Mouse (Mus musculus): ENCODE data around the gene Mboat1. TPM values are rescaled to one million over a fixed set of nuclear protein-coding genes. Genes with fewer than 3 reads are reported as not detected.

The Mboat1 gene
- polyA plus RNA-seq, 1 experiment from 2014 or later = 18.3 TPM

DNA sequence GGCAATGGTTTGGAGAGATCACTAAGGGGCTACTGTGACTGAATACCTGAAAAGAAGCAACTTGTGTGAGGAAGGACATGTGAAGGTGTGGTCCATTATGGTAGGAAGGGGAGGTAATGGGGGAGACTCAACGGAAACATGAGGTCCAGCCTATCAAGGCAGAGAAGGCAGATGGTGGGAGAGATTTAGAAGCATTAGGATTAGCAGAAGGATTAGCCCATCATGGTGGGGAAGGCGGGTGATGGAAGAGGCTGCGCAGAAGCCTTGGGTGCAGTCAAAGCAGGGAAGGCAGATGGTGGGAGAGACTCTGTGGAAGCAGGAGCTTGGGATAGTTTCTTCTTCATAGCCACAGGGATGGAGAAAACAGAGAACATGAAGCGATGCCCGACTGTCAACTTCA, 5.7 kb downstream of the Mboat1 start:
- ATAC-seq (no peak), DNase-seq (ENCODE audit: low read depth, low spot score) (no peak)
- no peak for TF ChIP-seq CTCF (IDR thresholded peaks at IDR 0.05)
- CTCF ChIA-PET = no interaction called here
- in situ Hi-C loops (cut with MboI; ENCODE audit: low pct_unique_long_range_greater_than_20kb) = no loop called here
- POLR2A ChIA-PET = no interaction called here
- H3K27me3 ChIP-seq = no peaks in the 10 kb centered on the region

GRCm38 (mm10) chr13:30146468-30146867, 10.2 kb downstream of the Mboat1 start:
- CTCF ChIA-PET = interaction anchor here (1.0 to 1.6 kb wide), 2 partner anchors 42 to 104 kb away, joined by 3 read pairs; no protein-coding TSS in a partner anchor
- DNase-seq (ENCODE audit: low read depth, low spot score) = peak; percentile 69
- in situ Hi-C loops (cut with MboI; ENCODE audit: low pct_unique_long_range_greater_than_20kb) = no loop called here
- peak; percentile 54 for ATAC-seq
- no peaks in the 10 kb centered on the region for H3K27me3 ChIP-seq
- TF ChIP-seq CTCF (IDR thresholded peaks at IDR 0.05) = no peak
- POLR2A ChIA-PET = interaction anchor here (0.6 kb wide), 2 partner anchors 52 to 143 kb away, joined by 5 read pairs; no protein-coding TSS in a partner anchor

DNA sequence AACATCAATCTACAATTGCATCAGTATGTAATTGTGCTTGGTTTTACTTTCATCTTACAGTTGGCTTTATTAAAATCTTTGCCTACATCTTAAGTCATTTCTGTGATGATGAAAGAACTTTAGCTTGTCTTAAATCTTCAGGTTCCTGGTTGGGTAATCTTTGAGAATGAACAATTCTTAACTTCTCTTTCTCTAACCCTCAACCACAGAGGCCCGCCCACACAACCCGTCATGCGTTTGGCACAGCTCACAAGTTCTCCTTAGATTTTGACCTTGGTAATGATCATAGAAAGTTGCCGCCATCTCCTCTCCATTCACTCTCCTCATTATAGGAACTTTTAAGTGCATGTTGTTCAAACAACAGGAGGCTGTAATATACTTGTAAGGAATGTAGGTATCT, 18.0 kb downstream of the Mboat1 start:
- in situ Hi-C loops (cut with MboI; ENCODE audit: low pct_unique_long_range_greater_than_20kb) = no loop called here
- DNase-seq (ENCODE audit: low read depth, low spot score) (no peak), ATAC-seq (no peak)
- TF ChIP-seq CTCF (IDR thresholded peaks at IDR 0.05) = no peak
- CTCF ChIA-PET = interaction anchor here (1.2 to 2.6 kb wide), 3 partner anchors 9 to 67 kb away, joined by 3 to 11 read pairs (median 3); no protein-coding TSS in a partner anchor
- no peaks in the 10 kb centered on the region for H3K27me3 ChIP-seq
- POLR2A ChIA-PET = no interaction called here

- CTCF ChIA-PET = interaction anchor here (1.4 kb wide), 1 partner anchor 17 kb away, joined by 4 read pairs; no protein-coding TSS in a partner anchor
- ATAC-seq (peak; percentile 57), DNase-seq (ENCODE audit: low read depth, low spot score) (no peak)
- no peaks in the 10 kb centered on the region for H3K27me3 ChIP-seq
- POLR2A ChIA-PET = interaction anchor here (1.6 kb wide), 1 partner anchor 10 kb away, joined by 5 read pairs; no protein-coding TSS in a partner anchor
- in situ Hi-C loops (cut with MboI; ENCODE audit: low pct_unique_long_range_greater_than_20kb) = no loop called here
- TF ChIP-seq CTCF (IDR thresholded peaks at IDR 0.05) = no peak
Observed at GRCm38 (mm10) chr13:30159626-30160025, 23.3 kb downstream of the Mboat1 start.

DNA sequence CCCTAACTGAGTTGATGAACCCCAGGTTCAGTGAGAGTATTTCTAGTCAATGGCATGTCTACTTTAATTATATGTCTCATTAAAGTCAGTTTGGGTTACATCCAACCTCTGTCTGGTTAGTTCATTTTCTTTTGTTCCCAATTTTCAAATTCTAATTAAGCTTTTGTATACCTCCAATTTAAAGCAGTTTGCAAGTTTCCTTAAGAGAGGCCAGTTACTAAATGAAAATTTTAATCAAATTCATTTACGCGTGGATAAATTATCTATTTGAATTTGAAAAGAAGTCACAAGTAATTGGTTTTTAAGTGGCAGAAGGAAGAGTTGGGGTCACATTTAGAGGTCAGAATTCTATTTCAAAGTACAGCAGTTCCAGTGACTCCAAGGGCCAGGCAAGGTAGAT, 27.2 kb downstream of the Mboat1 start:
- no peak for ATAC-seq
- POLR2A ChIA-PET = no interaction called here
- CTCF ChIA-PET = interaction anchor here (3.4 kb wide), 1 partner anchor 9 kb away, joined by 11 read pairs; no protein-coding TSS in a partner anchor
- in situ Hi-C loops (cut with MboI; ENCODE audit: low pct_unique_long_range_greater_than_20kb) = no loop called here
- H3K27me3 ChIP-seq = no peaks in the 10 kb centered on the region
- no peak for TF ChIP-seq CTCF (IDR thresholded peaks at IDR 0.05)
- DNase-seq (ENCODE audit: low read depth, low spot score) = no peak

- no peaks in the 10 kb centered on the region for H3K27me3 ChIP-seq
- DNase-seq (ENCODE audit: low read depth, low spot score) (no peak), ATAC-seq (no peak)
- in situ Hi-C loops (cut with MboI; ENCODE audit: low pct_unique_long_range_greater_than_20kb) = no loop called here
- POLR2A ChIA-PET = interaction anchor here (0.6 kb wide), 1 partner anchor 25 kb away, joined by 5 read pairs; no protein-coding TSS in a partner anchor
- CTCF ChIA-PET = interaction anchor here (3.4 kb wide), 1 partner anchor 12 kb away, joined by 11 read pairs; no protein-coding TSS in a partner anchor
- no peak for TF ChIP-seq CTCF (IDR thresholded peaks at IDR 0.05)
Observed at GRCm38 (mm10) chr13:30166138-30167090, 30.1 kb downstream of the Mboat1 start.

- ChIA-PET CTCF (no interaction called here), POLR2A (no interaction called here)
- in situ Hi-C loops (cut with MboI; ENCODE audit: low pct_unique_long_range_greater_than_20kb) = no loop called here
- TF ChIP-seq CTCF (IDR thresholded peaks at IDR 0.05) = no peak
- peak; percentile 57 for ATAC-seq
- no peak for DNase-seq (ENCODE audit: low read depth, low spot score)
- H3K27me3 ChIP-seq = no peaks in the 10 kb centered on the region
Observed at GRCm38 (mm10) chr13:30167499-30167898, 31.2 kb downstream of the Mboat1 start.

DNA sequence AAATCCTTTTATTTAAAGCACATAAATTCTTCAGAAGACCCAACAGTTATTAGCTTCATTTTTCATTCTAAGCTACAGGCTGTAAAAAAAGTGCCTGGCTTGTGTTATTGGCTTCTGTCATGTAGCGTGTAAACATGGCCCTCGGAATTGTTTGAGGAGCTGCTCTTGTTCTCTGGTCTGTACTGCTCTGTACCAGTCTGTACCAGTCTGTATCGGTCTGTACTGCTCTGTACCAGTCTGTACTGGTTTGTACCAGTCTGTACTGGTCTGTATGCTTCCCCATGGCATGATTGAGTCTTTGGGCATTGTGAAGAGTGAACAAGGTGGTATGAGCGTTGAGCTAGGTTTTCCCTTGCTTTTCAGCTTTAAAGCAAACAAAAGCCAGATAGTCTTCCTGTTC, 32.5 kb downstream of the Mboat1 start:
- POLR2A ChIA-PET = interaction anchor here (0.9 kb wide), 1 partner anchor 9 kb away, joined by 5 read pairs; no protein-coding TSS in a partner anchor
- DNase-seq (ENCODE audit: low read depth, low spot score) (no peak), ATAC-seq (no peak)
- CTCF ChIA-PET = no interaction called here
- no peaks in the 10 kb centered on the region for H3K27me3 ChIP-seq
- TF ChIP-seq CTCF (IDR thresholded peaks at IDR 0.05) = no peak
- in situ Hi-C loops (cut with MboI; ENCODE audit: low pct_unique_long_range_greater_than_20kb) = no loop called here

DNA sequence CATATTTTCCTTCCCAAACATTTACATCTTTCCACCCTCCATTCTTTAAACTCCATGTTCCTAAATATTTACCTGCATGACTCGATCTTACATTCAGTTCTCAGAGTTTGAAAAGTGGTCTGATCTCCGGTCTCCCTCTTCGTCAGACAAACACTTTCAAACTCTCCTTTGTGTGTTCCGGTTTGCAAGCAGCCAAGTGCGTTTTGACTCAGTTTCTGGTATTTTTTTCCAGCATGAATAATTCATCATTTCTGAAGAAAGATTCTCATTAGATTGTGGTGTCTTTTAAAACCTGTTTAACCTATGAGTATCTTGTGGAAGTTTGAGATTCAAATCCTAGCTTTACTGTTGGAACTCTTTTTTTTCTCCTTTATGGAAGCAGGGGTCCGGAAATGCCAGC, 33.8 kb downstream of the Mboat1 start:
- TF ChIP-seq CTCF (IDR thresholded peaks at IDR 0.05) = no peak
- ChIA-PET POLR2A (no interaction called here), CTCF (interaction anchor here (0.8 kb wide), 1 partner anchor 9 kb away, joined by 3 read pairs; no protein-coding TSS in a partner anchor)
- DNase-seq (ENCODE audit: low read depth, low spot score) (no peak), ATAC-seq (no peak)
- in situ Hi-C loops (cut with MboI; ENCODE audit: low pct_unique_long_range_greater_than_20kb) = no loop called here
- H3K27me3 ChIP-seq = no peaks in the 10 kb centered on the region

DNA sequence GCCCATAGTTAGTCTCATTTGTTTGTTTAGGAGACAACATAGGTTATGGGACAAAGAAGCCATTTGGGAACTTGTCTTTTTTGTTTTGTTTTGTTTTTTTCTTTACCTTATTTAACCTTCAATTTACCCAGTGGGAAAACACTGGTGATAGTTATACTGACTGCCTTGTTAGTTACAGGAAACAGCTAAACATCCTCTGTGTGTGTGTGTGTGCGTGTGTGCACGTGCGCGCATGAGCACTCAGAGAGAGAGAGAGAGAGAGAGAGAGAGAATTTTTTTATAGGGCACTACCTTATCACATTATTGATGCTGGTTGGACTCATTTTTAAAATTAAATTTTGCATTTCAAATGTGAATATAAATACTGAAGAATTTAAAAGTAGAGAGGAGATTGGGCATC, 38.3 kb downstream of the Mboat1 start:
- DNase-seq (ENCODE audit: low read depth, low spot score) = no peak
- no peak for ATAC-seq
- no peak for TF ChIP-seq CTCF (IDR thresholded peaks at IDR 0.05)
- in situ Hi-C loops (cut with MboI; ENCODE audit: low pct_unique_long_range_greater_than_20kb) = no loop called here
- POLR2A ChIA-PET = interaction anchor here (1.3 kb wide), 1 partner anchor 16 kb away, joined by 5 read pairs; no protein-coding TSS in a partner anchor
- no peaks in the 10 kb centered on the region for H3K27me3 ChIP-seq
- CTCF ChIA-PET = no interaction called here

GRCm38 (mm10) chr13:30177356-30177755, 41.1 kb downstream of the Mboat1 start:
- DNase-seq (ENCODE audit: low read depth, low spot score) (no peak), ATAC-seq (no peak)
- in situ Hi-C loops (cut with MboI; ENCODE audit: low pct_unique_long_range_greater_than_20kb) = no loop called here
- CTCF ChIA-PET = interaction anchor here (1.5 to 1.7 kb wide), 3 partner anchors 13 to 17 kb away, joined by 3 to 4 read pairs (median 4); no protein-coding TSS in a partner anchor
- TF ChIP-seq CTCF (IDR thresholded peaks at IDR 0.05) = no peak
- POLR2A ChIA-PET = no interaction called here
- H3K27me3 ChIP-seq = no peaks in the 10 kb centered on the region
